Mouse (Mus musculus): ENCODE measurements around the gene Ptprn2.

DNA sequence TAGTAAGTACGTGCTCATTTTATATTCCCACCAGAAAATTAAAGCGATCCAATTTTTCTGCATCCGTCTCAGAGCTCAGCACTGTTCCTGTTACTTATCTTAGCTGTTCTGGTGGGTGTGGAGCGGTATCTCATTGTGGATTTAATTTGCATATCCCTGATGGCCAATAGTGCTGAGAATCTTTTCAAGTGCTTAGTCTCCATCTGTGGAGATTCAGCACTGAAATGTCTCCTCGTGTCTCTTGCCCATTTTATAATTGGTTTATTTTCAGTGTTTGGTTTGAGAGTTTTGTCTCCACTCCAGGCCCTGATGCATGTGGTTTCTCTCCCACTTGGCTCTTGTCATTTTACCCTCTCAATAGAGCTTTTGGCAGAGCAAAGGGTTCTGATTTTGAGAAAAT lies 327.5 kb downstream of the Ptprn2 start:
- TF ChIP-seq CTCF (IDR thresholded peaks at IDR 0.05; ENCODE audit: control insufficient read depth, insufficient read depth, insufficient replicate concordance, low read depth, low read length) (no peak), POLR2A (IDR thresholded peaks at IDR 0.05; ENCODE audit: control insufficient read depth, low read depth, low read length) (no peak)
